Mouse (Mus musculus) hindbrain, embryonic 12.5 days (tissue): ENCODE results near the gene Ccdc116. TPM values are rescaled to one million over a fixed set of nuclear protein-coding genes. Genes with fewer than 3 reads are reported as not detected.

Source experiments
- ATAC-seq: fragments of 200-750 bp; cut with Nextera tagmentation; 2 replicates; pipeline ENCODE4 v1.8.0; 2017; ENCODE audit warnings: moderate TSS enrichment; ENCODE audit not compliant: low FRiP score
- H3K27ac ChIP-seq: fragments of 300-500 bp; sonication (generic); 2 replicates; pipeline ENCODE4 v1.5.1; 2016; ENCODE audit warnings: mild to moderate bottlenecking
- H3K27me3 ChIP-seq: fragments of 300-500 bp; sonication (generic); 2 replicates; pipeline ENCODE4 v1.6.1; 2016; ENCODE audit warnings: mild to moderate bottlenecking
- H3K36me3 ChIP-seq: fragments of 300-500 bp; sonication (generic); 2 replicates; pipeline ENCODE4 v1.6.1; 2016; ENCODE audit warnings: mild to moderate bottlenecking
- H3K4me1 ChIP-seq: fragments of 300-500 bp; sonication (generic); 2 replicates; pipeline ENCODE4 v1.6.1; 2016
- H3K4me2 ChIP-seq: fragments of 300-500 bp; sonication (generic); replicated peaks from 2 replicates; pipeline ENCODE4 v1.6.1; 2016; ENCODE audit warnings: mild to moderate bottlenecking
- H3K4me3 ChIP-seq: fragments of 300-500 bp; sonication (generic); 2 replicates; pipeline ENCODE4 v1.5.1; 2016; ENCODE audit warnings: mild to moderate bottlenecking
- H3K9ac ChIP-seq: fragments of 300-500 bp; sonication (generic); 2 replicates; pipeline ENCODE4 v1.6.1; 2016; ENCODE audit warnings: mild to moderate bottlenecking, moderate library complexity
- H3K9me3 ChIP-seq: fragments of 300-500 bp; sonication (generic); replicated peaks from 2 replicates; pipeline ENCODE4 v1.6.1; 2016; ENCODE audit warnings: mild to moderate bottlenecking
- WGBS: fragments of 180-500 bp; shearing (Covaris S2); methylation state at CpG from one replicate; pipeline ENCODE4 v1.1.7; 2016; 5-methylcytosine and 5-hydroxymethylcytosine counted together
- polyA plus RNA-seq: library from polyadenylated mRNA; unstranded; fragments of >200 nt; fragmentation: Nextera tagmentation; extraction: Ambion mirVana; gene quantifications from 2 replicates; pipeline ENCODE4 v1.2.1, GENCODE M21; 2016

The Ccdc116 gene
- polyA plus RNA-seq, 1 experiment from 2014 or later, result 0.79 TPM

DNA sequence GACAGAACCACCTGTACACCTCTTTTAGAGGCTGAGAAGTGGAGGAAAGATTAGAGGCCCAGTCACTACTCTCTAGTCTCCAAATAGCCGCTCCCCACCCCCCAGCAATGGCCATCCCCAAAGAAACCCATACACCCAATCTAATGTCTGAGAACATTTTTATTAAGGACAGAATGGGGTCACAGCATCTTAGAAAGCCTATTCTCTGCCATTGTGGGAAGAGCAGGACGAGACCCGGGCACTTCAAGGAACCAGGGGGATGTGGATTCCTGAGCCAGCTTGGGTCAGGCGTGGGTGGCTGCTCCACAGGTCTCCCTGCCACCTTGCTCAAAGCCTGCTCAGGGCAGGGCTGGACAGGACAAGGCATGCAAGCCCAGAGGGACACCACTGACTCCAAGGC lies 4.8 kb upstream of the Ccdc116 start:
- 96% methylated on average over 4 of the region's 4 CpGs for WGBS
- Histone ChIP-seq H3K36me3 (peaks cover 44% of the 10 kb centered on the region), H3K4me3 (no peak overlapping the region), H3K27me3 (peaks cover 12% of the 10 kb centered on the region), H3K4me1 (peaks cover 12% of the 10 kb centered on the region), H3K9me3 (no peaks in the 10 kb centered on the region), H3K9ac (no peak overlapping the region), H3K27ac (no peak overlapping the region), H3K4me2 (no peak overlapping the region)
- no peak for ATAC-seq

DNA sequence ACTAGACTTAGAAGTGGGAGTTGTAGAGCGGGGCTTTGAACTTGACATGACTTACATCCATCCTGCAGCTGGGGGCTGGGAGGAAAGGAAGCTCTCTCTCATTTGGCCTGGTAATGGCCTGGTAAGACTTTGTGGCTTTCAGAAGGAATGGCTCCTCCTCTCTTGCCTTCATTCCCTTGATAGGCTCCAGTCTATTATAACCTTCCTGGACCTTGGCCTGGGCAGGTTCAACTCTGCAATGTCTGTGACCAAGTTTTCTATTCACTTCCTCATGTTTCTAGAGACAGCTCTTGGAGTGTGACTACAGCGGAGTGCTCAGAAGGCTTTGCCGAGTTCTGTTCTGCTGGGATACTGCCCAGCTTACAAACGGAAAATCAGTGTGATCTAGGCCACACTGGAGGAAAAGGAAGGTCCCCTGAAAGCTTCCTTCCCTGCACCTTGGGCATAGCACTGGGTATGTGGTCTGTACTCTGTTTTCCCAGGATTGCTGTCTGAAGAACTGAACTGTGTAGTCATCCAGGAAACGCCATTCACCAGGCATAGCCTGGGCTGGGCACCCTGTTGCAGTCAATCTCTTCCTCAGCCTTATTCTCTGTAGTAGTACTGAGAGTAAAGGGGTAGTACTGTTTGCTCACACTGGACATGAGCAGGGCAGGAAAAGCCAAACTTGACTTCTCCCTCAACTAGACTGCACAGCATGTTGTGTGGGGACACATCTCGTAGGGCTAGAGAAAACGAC lies 3.7 kb upstream of the Ccdc116 start:
- no peak overlapping the region for H3K4me2 ChIP-seq
- no peak overlapping the region for H3K4me3 ChIP-seq
- H3K27me3 ChIP-seq, result peaks cover 12% of the 10 kb centered on the region
- peaks cover 43% of the 10 kb centered on the region for H3K36me3 ChIP-seq
- H3K9me3 ChIP-seq, result no peaks in the 10 kb centered on the region
- 89% methylated on average over 7 of the region's 7 CpGs for WGBS
- ATAC-seq, result no peak
- H3K9ac ChIP-seq, result no peak overlapping the region
- no peak overlapping the region for H3K27ac ChIP-seq
- H3K4me1 ChIP-seq, result peaks cover 12% of the 10 kb centered on the region

DNA sequence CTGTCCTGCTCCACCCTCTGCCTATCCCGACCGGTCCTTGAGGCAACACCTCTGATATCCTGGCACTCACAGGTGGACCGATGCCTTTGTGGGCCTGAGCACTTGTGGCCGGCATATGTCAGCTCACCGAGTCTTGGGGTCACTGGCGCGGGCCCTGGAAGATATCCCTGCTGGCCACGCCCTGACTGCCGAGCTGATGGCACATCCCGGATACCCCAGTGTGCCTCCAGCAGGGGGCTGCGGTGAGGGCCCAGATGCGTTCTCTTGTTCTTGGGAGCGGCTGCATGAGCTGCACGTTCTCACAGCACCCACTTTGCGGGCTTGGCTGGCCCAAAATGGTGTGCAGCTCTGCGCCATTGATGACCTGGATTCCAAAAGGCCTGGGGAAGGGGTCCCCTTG lies 1.1 kb upstream of the Ccdc116 start:
- Histone ChIP-seq H3K27ac (no peak overlapping the region), H3K4me3 (peak overlapping the region; percentile 55), H3K36me3 (peaks cover 21% of the 10 kb centered on the region), H3K4me1 (peaks cover 12% of the 10 kb centered on the region), H3K4me2 (peak overlapping the region; percentile 93), H3K9ac (peak overlapping the region; percentile 29; the same call in 1 of the 2 replicates), H3K9me3 (no peaks in the 10 kb centered on the region), H3K27me3 (peaks cover 12% of the 10 kb centered on the region)
- WGBS, result 6% methylated on average over 16 of the region's 16 CpGs
- 0 out of 2 replicates have a peak, but pooled peaks have one; percentile 14 for ATAC-seq

DNA sequence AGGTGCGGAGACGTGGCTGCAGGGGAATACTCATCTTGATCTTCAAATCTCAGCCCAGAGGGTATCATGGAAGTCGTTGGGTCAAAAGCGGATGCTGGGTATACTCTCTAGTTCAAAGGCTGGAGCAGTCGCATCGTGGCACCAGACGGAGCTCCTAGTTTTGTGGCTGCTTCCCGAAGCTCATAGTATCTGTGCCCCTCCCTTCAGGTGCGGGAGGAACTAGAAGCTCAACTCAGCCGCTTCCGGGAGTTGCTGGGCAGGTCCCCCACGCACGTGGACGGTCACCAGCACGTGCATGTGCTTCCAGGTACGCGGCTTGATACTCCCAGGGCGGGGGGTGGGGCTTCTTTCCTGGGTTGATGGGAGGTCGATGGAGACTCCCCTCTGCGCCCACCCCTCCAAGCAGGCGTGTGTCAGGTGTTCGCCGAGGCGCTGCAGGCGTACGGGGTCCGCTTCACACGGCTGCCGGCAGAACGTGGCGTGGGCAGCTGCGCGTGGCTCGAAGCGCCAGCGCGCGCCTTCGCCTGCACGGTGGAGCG lies 431 bp upstream of the Ccdc116 start:
- Histone ChIP-seq H3K27ac (no peak overlapping the region), H3K27me3 (peaks cover 12% of the 10 kb centered on the region)

DNA sequence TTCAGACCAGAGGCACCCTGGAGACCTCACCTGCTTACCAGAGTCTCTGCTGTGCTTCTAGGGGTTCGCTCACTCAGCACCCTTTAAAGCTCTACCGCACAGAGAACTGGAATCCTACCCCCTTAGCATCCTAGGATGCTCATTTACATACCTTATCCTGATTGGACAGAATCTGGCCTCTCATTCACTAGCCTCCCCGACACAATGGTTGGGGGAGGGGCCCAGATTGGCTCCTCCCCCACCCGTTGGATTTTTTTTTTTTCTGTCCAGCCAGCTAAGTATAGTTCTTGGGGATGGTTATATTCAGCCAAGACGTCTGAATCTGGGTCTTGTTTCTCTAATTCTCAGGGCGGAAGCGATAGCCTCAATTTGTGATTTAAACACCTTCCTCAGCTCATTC lies 2.7 kb downstream of the Ccdc116 start, which contains the start of gene Ydjc:
Ydjc (plus strand) TSS at position 283 of the 400 bp plus-strand sequence.
- no peak within 1 kb of the TSS for H3K4me2 ChIP-seq
- no peak within 1 kb of the TSS for H3K9ac ChIP-seq
- H3K27me3 ChIP-seq, result peaks cover 12% of the 10 kb centered on the region
- 20% methylated on average over 7 of the region's 7 CpGs for WGBS
- H3K4me1 ChIP-seq, result peaks cover 12% of the 10 kb centered on the region
- no peaks in the 10 kb centered on the region for H3K9me3 ChIP-seq
- H3K27ac ChIP-seq, result no peak within 1 kb of the TSS
- no peak within 1 kb of the TSS for H3K4me3 ChIP-seq
- no peak for ATAC-seq
- no peaks in the 10 kb centered on the region for H3K36me3 ChIP-seq

More for the DNA sequence above, 431 bp upstream of the Ccdc116 start:
- WGBS, result under 1% methylated on average over 41 of the region's 41 CpGs
- H3K36me3 ChIP-seq, result peaks cover 16% of the 10 kb centered on the region
- peak overlapping the region; percentile 63 for H3K9ac ChIP-seq
- H3K4me2 ChIP-seq, result peak overlapping the region; percentile 93
- peaks cover 12% of the 10 kb centered on the region for H3K4me1 ChIP-seq
- H3K9me3 ChIP-seq, result no peaks in the 10 kb centered on the region
- peak; percentile 46 for ATAC-seq
- H3K4me3 ChIP-seq, result peak overlapping the region; percentile 55

DNA sequence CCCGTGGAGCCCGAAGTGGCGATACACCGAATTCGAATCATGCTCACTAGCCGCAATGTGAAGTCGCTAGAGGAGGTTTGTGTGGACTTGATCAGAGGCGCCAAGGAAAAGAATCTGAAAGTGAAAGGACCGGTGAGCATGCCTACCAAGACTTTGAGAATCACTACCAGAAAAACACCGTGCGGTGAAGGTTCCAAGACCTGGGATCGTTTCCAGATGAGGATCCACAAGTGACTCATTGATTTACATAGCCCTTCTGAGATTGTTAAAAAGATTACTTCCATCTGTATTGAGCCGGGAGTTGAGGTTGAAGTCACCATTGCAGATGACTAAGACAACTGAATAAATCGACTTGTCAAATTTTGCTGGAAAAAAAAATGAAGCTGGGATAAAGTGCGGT lies 9.7 kb downstream of the Ccdc116 start:
- no peaks in the 10 kb centered on the region for H3K27me3 ChIP-seq
- no peak overlapping the region for H3K4me3 ChIP-seq
- no peaks in the 10 kb centered on the region for H3K36me3 ChIP-seq
- peaks cover 6% of the 10 kb centered on the region; the same call in 1 of the 2 replicates for H3K4me1 ChIP-seq
- ATAC-seq, result no peak
- H3K9me3 ChIP-seq, result no peaks in the 10 kb centered on the region
- 86% methylated on average over 15 of the region's 15 CpGs for WGBS
- H3K27ac ChIP-seq, result no peak overlapping the region
- no peak overlapping the region for H3K4me2 ChIP-seq
- no peak overlapping the region for H3K9ac ChIP-seq

DNA sequence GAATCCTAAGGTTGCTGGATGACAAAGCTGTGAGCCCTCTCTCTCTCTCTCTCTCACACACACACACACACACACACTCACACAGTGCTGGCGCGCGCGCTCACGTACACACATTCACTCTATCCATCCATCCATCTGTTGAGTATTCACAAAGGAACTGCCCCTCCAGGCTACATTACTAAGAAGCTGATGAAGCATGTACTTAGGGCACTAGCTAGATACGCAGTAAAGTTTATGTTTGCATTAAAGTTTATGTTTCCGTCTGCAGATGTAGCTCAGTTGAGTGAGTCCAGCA lies 14.2 kb downstream of the Ccdc116 start:
- 41% methylated on average over 7 of the region's 7 CpGs for WGBS
- Histone ChIP-seq H3K36me3 (no peaks in the 10 kb centered on the region), H3K9me3 (no peaks in the 10 kb centered on the region), H3K9ac (peak overlapping the region; percentile 38), H3K27ac (0 out of 2 replicates have a peak overlapping the region, but pooled peaks have one; percentile 12), H3K27me3 (no peaks in the 10 kb centered on the region), H3K4me1 (peaks cover 18% of the 10 kb centered on the region), H3K4me3 (peak overlapping the region; percentile 66), H3K4me2 (peak overlapping the region; percentile 99)
- ATAC-seq, result peak; percentile 23; the same call in 1 of the 2 replicates

DNA sequence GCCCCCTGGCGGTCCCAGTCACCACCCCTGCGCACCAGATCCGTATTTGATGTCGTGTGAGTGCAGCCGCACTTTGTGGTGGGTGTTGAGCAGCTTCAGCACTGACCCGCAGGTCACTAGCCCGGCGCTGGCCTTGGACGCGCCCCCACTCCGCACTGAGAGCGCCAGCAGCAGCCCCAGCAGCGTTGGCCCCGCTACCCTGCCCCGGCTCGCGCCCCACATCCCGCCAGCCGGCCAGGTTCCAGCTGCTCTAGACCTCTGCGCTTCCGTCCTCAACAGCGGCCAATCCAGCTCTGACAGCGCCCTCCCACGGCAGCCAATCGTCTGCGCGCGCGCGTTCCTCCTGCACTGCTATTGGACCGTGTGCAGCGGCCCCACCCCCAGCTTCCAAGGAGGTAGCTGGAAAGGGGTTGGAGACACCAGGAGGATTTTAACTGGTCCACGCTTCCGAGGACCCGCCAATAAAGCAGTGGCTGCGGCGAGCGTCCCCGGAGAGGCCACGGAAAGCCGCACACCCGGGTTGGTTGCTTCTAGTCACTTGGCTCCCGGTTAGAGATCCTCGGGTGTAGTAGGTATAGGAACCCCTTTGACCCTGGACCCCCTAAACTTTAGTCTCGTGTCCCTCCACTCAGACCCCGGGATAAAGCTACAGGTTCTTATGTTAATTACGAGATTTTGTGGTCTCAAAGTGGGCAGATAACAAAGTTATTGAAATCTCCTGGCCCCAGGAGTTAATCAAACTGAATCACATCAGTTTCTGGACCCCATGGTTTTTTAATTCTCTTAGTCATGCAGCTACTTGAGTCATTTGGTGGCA lies 14.7 kb downstream of the Ccdc116 start, which contains the start of gene Sdf2l1:
Sdf2l1 (minus strand) TSS at position 295 of the 817 bp plus-strand sequence.
- H3K27me3 ChIP-seq, result no peaks in the 10 kb centered on the region
- peak within 1 kb of the TSS; percentile 66 for H3K4me3 ChIP-seq
- peak within 1 kb of the TSS; percentile 99 for H3K4me2 ChIP-seq
- peak; percentile 98 for ATAC-seq
- H3K4me1 ChIP-seq, result peaks cover 18% of the 10 kb centered on the region
- H3K9me3 ChIP-seq, result no peaks in the 10 kb centered on the region
- no peaks in the 10 kb centered on the region for H3K36me3 ChIP-seq
- H3K9ac ChIP-seq, result peak within 1 kb of the TSS; percentile 68
- peak within 1 kb of the TSS; percentile 85 for H3K27ac ChIP-seq
- WGBS, result under 1% methylated on average over 47 of the region's 47 CpGs

DNA sequence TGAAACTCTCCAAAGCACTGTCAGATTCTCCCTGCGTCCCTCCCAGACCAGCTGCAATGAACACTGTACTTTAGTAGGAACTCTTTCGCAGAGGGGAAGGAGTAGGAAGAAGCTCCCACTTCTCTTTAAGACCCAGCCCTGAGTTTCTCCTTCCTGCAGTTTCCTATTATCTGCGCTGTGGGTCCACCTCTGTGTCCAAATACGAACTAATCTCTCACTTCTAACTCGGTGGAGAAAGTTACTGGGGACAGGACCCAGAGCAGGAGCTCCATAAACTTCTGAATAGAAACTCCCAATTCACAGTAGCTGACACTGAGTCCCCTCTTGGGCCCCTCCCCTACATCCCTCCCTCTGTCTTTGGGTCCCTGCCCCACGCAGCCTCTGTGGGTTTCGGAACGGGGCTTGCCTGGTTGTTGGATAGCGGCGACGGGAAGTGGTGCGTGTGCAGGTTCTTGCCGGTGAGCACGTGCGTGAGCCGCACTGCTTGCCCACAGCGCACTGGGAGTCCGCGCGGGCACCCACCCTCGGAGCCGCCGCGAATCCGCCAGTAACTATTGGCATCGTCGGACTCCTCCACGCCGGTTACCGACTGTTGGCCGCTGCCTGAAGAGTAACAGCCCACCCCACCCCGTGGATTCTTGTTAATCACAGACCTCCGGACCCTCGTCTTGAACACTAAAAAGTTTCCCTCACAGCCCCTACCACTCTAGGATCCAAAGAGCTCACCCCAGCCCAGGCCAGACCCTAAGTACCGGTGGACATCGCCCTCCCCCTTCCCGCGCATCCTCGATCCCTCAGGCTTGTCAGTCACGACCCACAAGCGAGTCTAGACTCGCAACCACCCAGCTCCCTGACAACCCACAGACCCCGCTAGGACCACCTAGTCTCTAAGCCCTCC lies 15.6 kb downstream of the Ccdc116 start:
- H3K4me3 ChIP-seq, result peak overlapping the region; percentile 66
- H3K9me3 ChIP-seq, result no peaks in the 10 kb centered on the region
- H3K9ac ChIP-seq, result peak overlapping the region; percentile 68
- peak overlapping the region; percentile 99 for H3K4me2 ChIP-seq
- H3K27ac ChIP-seq, result peak overlapping the region; percentile 85
- no peaks in the 10 kb centered on the region for H3K27me3 ChIP-seq
- peak; percentile 90 for ATAC-seq
- no peaks in the 10 kb centered on the region for H3K36me3 ChIP-seq
- peaks cover 18% of the 10 kb centered on the region for H3K4me1 ChIP-seq
- WGBS, result 4% methylated on average over 43 of the region's 43 CpGs

DNA sequence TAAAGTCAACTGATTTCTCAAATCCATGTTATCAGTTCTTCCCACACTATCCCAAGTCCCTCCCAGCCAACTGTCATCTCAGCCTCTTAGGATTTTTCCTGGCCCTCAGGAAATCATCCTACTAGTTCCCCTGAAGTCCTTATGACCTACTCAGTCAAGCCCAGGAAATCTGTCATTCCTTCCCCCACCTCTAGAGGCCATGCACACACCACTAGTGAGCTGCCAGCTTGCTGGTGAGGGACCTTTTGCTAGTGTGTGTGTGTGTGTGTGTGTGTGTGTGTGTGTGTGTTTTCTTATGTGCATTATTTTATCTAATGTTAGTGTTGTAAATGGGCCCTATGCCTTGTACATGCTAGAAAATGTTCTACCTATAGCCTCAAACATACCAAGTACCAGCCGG lies 19.7 kb downstream of the Ccdc116 start:
- H3K9me3 ChIP-seq, result no peaks in the 10 kb centered on the region
- peaks cover 33% of the 10 kb centered on the region for H3K4me1 ChIP-seq
- 0 out of 2 replicates have a peak, but pooled peaks cover 4% of the 10 kb centered on the region for H3K36me3 ChIP-seq
- no peak overlapping the region for H3K27ac ChIP-seq
- ATAC-seq, result no peak
- no peaks in the 10 kb centered on the region for H3K27me3 ChIP-seq
- no peak overlapping the region for H3K9ac ChIP-seq
- no peak overlapping the region for H3K4me2 ChIP-seq
- 100% methylated on average over 1 of the region's 1 CpGs for WGBS
- no peak overlapping the region for H3K4me3 ChIP-seq

DNA sequence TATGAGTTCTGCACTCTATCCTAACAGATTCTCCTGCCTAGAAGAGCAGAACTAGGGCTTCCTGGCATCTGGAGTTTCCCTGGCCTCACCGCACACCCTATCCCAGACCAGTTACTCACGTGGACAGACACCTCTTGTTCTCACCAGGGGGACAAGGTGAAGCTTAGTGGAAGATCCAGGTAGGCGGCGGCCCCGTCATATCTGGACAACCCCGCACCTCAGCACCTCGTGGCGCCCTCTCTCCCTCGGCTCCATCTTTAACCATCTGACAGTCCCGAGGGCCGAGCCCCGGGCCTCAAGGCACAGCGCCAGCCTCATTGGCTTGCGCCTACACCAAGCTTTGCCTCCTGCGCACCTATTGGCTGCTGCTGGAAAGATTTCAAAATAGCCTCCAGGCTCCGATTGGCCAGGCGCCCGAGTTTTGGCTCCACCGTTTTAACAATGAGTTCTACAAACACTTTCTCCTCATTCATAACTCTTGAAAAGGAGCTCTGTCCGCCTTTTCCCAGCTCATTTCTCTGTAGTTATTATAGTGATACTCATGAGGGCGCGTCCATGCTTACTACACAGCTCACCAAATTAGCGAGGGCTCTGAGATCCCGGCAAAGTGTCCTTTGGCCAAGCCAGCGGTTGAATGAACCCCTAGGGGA lies 22.0 kb downstream of the Ccdc116 start, which contains the start of gene 2610318N02Rik:
2610318N02Rik (minus strand) TSS at position 297 of the 650 bp plus-strand sequence.
- under 1% methylated on average over 25 of the region's 25 CpGs for WGBS
- peak; percentile 93 for ATAC-seq
- peak within 1 kb of the TSS; percentile 66 for H3K27ac ChIP-seq
- H3K9ac ChIP-seq, result peak within 1 kb of the TSS; percentile 66
- peak within 1 kb of the TSS; percentile 77 for H3K4me2 ChIP-seq
- H3K9me3 ChIP-seq, result no peaks in the 10 kb centered on the region
- H3K4me3 ChIP-seq, result peak within 1 kb of the TSS; percentile 46
- peaks cover 29% of the 10 kb centered on the region for H3K4me1 ChIP-seq
- no peaks in the 10 kb centered on the region for H3K27me3 ChIP-seq
- H3K36me3 ChIP-seq, result peaks cover 17% of the 10 kb centered on the region
